In genomic region chr2:118287678-118288077, GRCm38 (mm10) we compare ENCODE assay signal across 25 mouse cellular contexts. TPM values are rescaled to one million over a fixed set of nuclear protein-coding genes. Genes with fewer than 3 reads are reported as not detected.
DNase-seq lines count a peak whose midpoint lies in the region; ATAC-seq lines count a peak whose summit lies in the region.
"Had no signal": no experiment of that assay in that cellular context is flagged by ENCODE, and none has a peak within 500 bp of the region (broad histone marks: within the 10 kb centered on the region; RNA-seq: fewer than 3 reads in every experiment).

No protein-coding gene starts in this region.

- H3K4me1 ChIP-seq in midbrain, embryonic 13.5 days (replicated peaks) = no peaks in the 10 kb centered on the region
- no peaks in the 10 kb centered on the region for H3K4me1 ChIP-seq in midbrain, embryonic 15.5 days
- H3K4me1 ChIP-seq: heart, embryonic 13.5 days; limb, embryonic 15.5 days had no signal

- no peaks in the 10 kb centered on the region for H3K27me3 ChIP-seq in midbrain, embryonic 13.5 days
- no peaks in the 10 kb centered on the region for H3K27me3 ChIP-seq in midbrain, embryonic 15.5 days (replicated peaks)
- H3K27me3 ChIP-seq: heart, embryonic 13.5 days; limb, embryonic 15.5 days had no signal

- no peaks in the 10 kb centered on the region for H3K36me3 ChIP-seq in midbrain, embryonic 13.5 days
- H3K36me3 ChIP-seq in midbrain, embryonic 15.5 days (replicated peaks) = no peaks in the 10 kb centered on the region
- H3K36me3 ChIP-seq in macrophage (ENCODE audit: inconsistent target) = no peaks in the 10 kb centered on the region
- H3K36me3 ChIP-seq: heart, embryonic 13.5 days; limb, embryonic 15.5 days; midbrain, embryonic 10.5 days had no signal

- H3K27ac ChIP-seq in midbrain, embryonic 13.5 days = no peak overlapping the region
- H3K27ac ChIP-seq in midbrain, embryonic 15.5 days = no peak overlapping the region
- H3K27ac ChIP-seq in macrophage = peak overlapping the region; percentile 49
- H3K27ac ChIP-seq: heart, embryonic 13.5 days; hindbrain, postnatal 0 days; limb, embryonic 15.5 days; liver, embryonic 14.5 days; midbrain, embryonic 10.5 days had no signal

- H3K9me3 ChIP-seq in midbrain, embryonic 13.5 days = no peaks in the 10 kb centered on the region
- no peaks in the 10 kb centered on the region for H3K9me3 ChIP-seq in midbrain, embryonic 15.5 days
- H3K9me3 ChIP-seq: limb, embryonic 15.5 days; midbrain, embryonic 10.5 days had no signal

- H3K79me2 ChIP-seq in macrophage (ENCODE audit: inconsistent target) = no peaks in the 10 kb centered on the region

- H3K9ac ChIP-seq in midbrain, embryonic 13.5 days (replicated peaks) = no peak overlapping the region
- no peak overlapping the region for H3K9ac ChIP-seq in midbrain, embryonic 15.5 days
- H3K9ac ChIP-seq: heart, embryonic 13.5 days; limb, embryonic 15.5 days; liver, embryonic 14.5 days; lung, embryonic 14.5 days had no signal

- WGBS in midbrain, embryonic 13.5 days = 73% methylated on average over 4 of the region's 4 CpGs
- WGBS in midbrain, embryonic 15.5 days = 67% methylated on average over 4 of the region's 4 CpGs
- WGBS in macrophage (ENCODE audit: missing documents) = 91% methylated on average over 4 of the region's 4 CpGs

- H3K4me2 ChIP-seq in midbrain, embryonic 13.5 days (replicated peaks) = no peak overlapping the region
- H3K4me2 ChIP-seq in midbrain, embryonic 15.5 days = no peak overlapping the region
- H3K4me2 ChIP-seq: heart, embryonic 13.5 days; limb, embryonic 15.5 days; lung, embryonic 14.5 days had no signal

- ATAC-seq in frontal cortex, adult (ENCODE audit: low TSS enrichment) = peak; percentile 81
- ATAC-seq in midbrain, embryonic 13.5 days = peak; percentile 27; the same call in 1 of the 2 replicates
- ATAC-seq in midbrain, embryonic 15.5 days (replicated peaks) = no peak
- ATAC-seq: hindbrain, postnatal 0 days had no signal

- H3K4me3 ChIP-seq in midbrain, embryonic 13.5 days (replicated peaks) = no peak overlapping the region
- H3K4me3 ChIP-seq in midbrain, embryonic 15.5 days = no peak overlapping the region
- H3K4me3 ChIP-seq in macrophage (ENCODE audit: inconsistent target) = no peak overlapping the region
- H3K4me3 ChIP-seq: heart, embryonic 13.5 days; limb, embryonic 15.5 days; midbrain, embryonic 10.5 days had no signal

- no peak for DNase-seq in frontal cortex, postnatal 25 days (ENCODE audit: low spot score in 2 of 2)
- peak; percentile 85 for DNase-seq in NIH3T3 (ENCODE audit: low read depth)
- no peak for DNase-seq in urinary bladder, postnatal 14 days (ENCODE audit: low spot score)
- DNase-seq: adrenal gland, postnatal 36 days; cerebellum, adult 11-12 months; cerebellum, postnatal 10 days; gastrocnemius, postnatal 14 days; heart, adult 18-20 months; heart, postnatal 14 days; kidney, adult 11 months; left cerebral cortex, postnatal 4 days; lung, embryonic 14.5 days; lung, postnatal 4 days; right cerebral cortex, postnatal 4 days; thymus, postnatal 25 days had no signal

RNA-seq across cellular contexts. Expression of gene Fsip1, which starts 30.9 kb away (rescaled TPM):
- 1.6 and 2.2 TPM in 2 replicates for polyA plus RNA-seq in midbrain, embryonic 13.5 days (2015; fragmentation: Nextera tagmentation; extraction: Ambion mirVana)
- polyA plus RNA-seq in midbrain, embryonic 15.5 days (2015; fragmentation: Nextera tagmentation; extraction: Ambion mirVana) = 3.0 and 3.1 TPM in 2 replicates
- total RNA-seq in macrophage (2018; cell fraction: chromatin; rRNA removed) = 1 to 10 TPM in 2 of 26 experiments, under 1 TPM in 4, not detected in 20; 0.21 to 1.2 (median 0.73) TPM
- under 1 TPM in 20 of 26 experiments, not detected in 6; 0.07 to 0.68 (median 0.23) TPM for total RNA-seq in macrophage (2018; cell fraction: cytosol; rRNA removed)
- total RNA-seq in macrophage (2018; cell fraction: nucleus; rRNA removed) = under 1 TPM in 5 of 26 experiments, not detected in 21; 0.28 to 0.92 (median 0.40) TPM
- 0.33 to 0.56 TPM in 2 of 3 replicates, not detected in the other for polyA plus RNA-seq in macrophage (2018)
- total RNA-seq: gastrocnemius, postnatal 14 days; heart, adult 18-20 months had no signal
- polyA plus RNA-seq: heart, embryonic 13.5 days; large intestine, adult 2 months had no signal
